Mouse (Mus musculus): ENCODE measurements at regions not wholly inside any gene's neighbourhood (a gene's known extent, or its start where the extent isn't known, plus 50 kb on each side); places are given as distances from the start of the nearest gene placed in this dataset.
"Not testable (repeated sequence)": the region's sequence is repeated elsewhere in the genome, so short reads cannot be mapped to it uniquely, and the experiment has no call there.

- 86% methylated on average over 3 of the region's 3 CpGs for WGBS
- no peak for DNase-seq (ENCODE audit: low spot score, missing footprints)
- no peak overlapping the region for H3K4me3 ChIP-seq (ENCODE audit: low read depth, low read length)
- H3K9ac ChIP-seq (ENCODE audit: low read length) = no peak overlapping the region
- H3K4me1 ChIP-seq (ENCODE audit: control insufficient read depth, insufficient read depth, low read length) = peaks cover 3% of the 10 kb centered on the region; the same call in 1 of the 2 replicates
- H3K36me3 ChIP-seq (ENCODE audit: control insufficient read depth, insufficient read depth, low read length) = no peaks in the 10 kb centered on the region
- no peak overlapping the region for H3K27ac ChIP-seq (ENCODE audit: low read depth, low read length)
- H3K4me2 ChIP-seq = no peak overlapping the region
- H3K9me3 ChIP-seq (ENCODE audit: control insufficient read depth, low read length) = no peaks in the 10 kb centered on the region
- no peaks in the 10 kb centered on the region for H3K27me3 ChIP-seq (ENCODE audit: control insufficient read depth, insufficient read depth, low read length)
- ATAC-seq (ENCODE audit: low FRiP score) = no peak
These were observed 137.0 kb upstream of the Ube2e1 start for GRCm38 (mm10) chr14:18468611-18469010.

- H3K9me3 ChIP-seq (ENCODE audit: control insufficient read depth, low read length); H3K27ac ChIP-seq (ENCODE audit: low read depth, low read length); ATAC-seq (ENCODE audit: low FRiP score); DNase-seq (ENCODE audit: low spot score, missing footprints); H3K36me3 ChIP-seq (ENCODE audit: control insufficient read depth, insufficient read depth, low read length); H3K9ac ChIP-seq (ENCODE audit: low read length); H3K27me3 ChIP-seq (ENCODE audit: control insufficient read depth, insufficient read depth, low read length); H3K4me1 ChIP-seq (ENCODE audit: control insufficient read depth, insufficient read depth, low read length); H3K4me3 ChIP-seq (ENCODE audit: low read depth, low read length); H3K4me2 ChIP-seq: not testable (repeated sequence)
- WGBS = 40% methylated on average over 4 of the region's 4 CpGs
These were observed 135.2 kb upstream of the Ube2e1 start for GRCm38 (mm10) chr14:18466864-18467263.

DNA sequence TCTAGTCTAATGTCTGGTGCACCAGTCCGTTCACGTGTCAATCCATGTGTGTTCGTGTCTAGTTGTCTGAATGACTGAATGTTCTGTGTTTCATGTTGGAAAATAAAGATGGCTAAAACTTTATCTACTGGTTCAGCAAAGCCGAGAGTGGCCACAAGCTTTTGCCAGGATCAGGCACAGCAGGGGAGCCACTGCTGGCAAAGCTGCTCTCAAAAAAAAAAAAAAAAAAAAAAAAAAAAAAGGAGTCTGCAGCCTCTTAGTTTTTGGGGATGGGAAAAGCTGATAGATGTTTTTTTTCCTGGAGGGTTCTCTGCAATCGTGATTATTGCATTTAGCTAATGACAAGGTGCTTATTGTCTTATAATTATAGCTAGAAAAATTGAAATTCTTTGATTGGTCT lies 132.5 kb upstream of the Ube2e1 start:
- H3K27me3 ChIP-seq (ENCODE audit: control insufficient read depth, insufficient read depth, low read length); ATAC-seq (ENCODE audit: low FRiP score); H3K4me3 ChIP-seq (ENCODE audit: low read depth, low read length); H3K36me3 ChIP-seq (ENCODE audit: control insufficient read depth, insufficient read depth, low read length); DNase-seq (ENCODE audit: low spot score, missing footprints); H3K4me2 ChIP-seq; H3K9me3 ChIP-seq (ENCODE audit: control insufficient read depth, low read length); H3K4me1 ChIP-seq (ENCODE audit: control insufficient read depth, insufficient read depth, low read length); H3K9ac ChIP-seq (ENCODE audit: low read length); H3K27ac ChIP-seq (ENCODE audit: low read depth, low read length): not testable (repeated sequence)
- WGBS = 12% methylated on average over 5 of the region's 5 CpGs

GRCm38 (mm10) chr14:18463230-18463873 lies 131.7 kb upstream of the Ube2e1 start:
- Histone ChIP-seq H3K4me1 (ENCODE audit: control insufficient read depth, insufficient read depth, low read length) (peaks cover 3% of the 10 kb centered on the region; the same call in 1 of the 2 replicates), H3K9me3 (ENCODE audit: control insufficient read depth, low read length) (no peaks in the 10 kb centered on the region), H3K27me3 (ENCODE audit: control insufficient read depth, insufficient read depth, low read length) (no peaks in the 10 kb centered on the region; the same call in 1 of the 2 replicates), H3K4me2 (no peak overlapping the region), H3K36me3 (ENCODE audit: control insufficient read depth, insufficient read depth, low read length) (no peaks in the 10 kb centered on the region), H3K4me3 (ENCODE audit: low read depth, low read length) (no peak overlapping the region), H3K9ac (ENCODE audit: low read length) (no peak overlapping the region), H3K27ac (ENCODE audit: low read depth, low read length) (no peak overlapping the region)
- WGBS = 32% methylated on average over 14 of the region's 14 CpGs
- no peak for DNase-seq (ENCODE audit: low spot score, missing footprints)
- ATAC-seq (ENCODE audit: low FRiP score) = no peak

DNA sequence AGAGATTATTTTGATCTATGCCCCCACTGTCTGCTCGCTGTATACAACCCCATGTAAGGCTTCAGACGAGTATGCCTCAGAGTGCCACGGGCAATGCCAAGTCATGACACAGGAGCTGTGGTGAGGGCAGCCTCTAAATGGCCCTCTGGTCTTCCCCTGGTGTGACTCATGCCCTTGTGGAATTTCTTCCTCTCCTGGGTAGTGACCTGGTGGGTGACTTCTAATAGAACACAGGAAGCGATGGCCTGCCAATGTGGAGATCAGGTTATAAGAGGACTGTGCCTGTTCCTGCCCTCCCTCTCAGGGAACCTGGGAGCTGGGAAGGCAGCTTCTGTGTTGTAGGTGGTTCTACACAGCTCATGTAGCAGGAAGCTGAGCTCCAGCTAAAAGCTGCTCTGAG lies 130.7 kb upstream of the Ube2e1 start:
- Histone ChIP-seq H3K27me3 (ENCODE audit: control insufficient read depth, insufficient read depth, low read length) (no peaks in the 10 kb centered on the region; the same call in 1 of the 2 replicates), H3K27ac (ENCODE audit: low read depth, low read length) (no peak overlapping the region), H3K36me3 (ENCODE audit: control insufficient read depth, insufficient read depth, low read length) (no peaks in the 10 kb centered on the region), H3K9ac (ENCODE audit: low read length) (no peak overlapping the region), H3K4me2 (no peak overlapping the region), H3K4me1 (ENCODE audit: control insufficient read depth, insufficient read depth, low read length) (no peaks in the 10 kb centered on the region), H3K4me3 (ENCODE audit: low read depth, low read length) (no peak overlapping the region), H3K9me3 (ENCODE audit: control insufficient read depth, low read length) (no peaks in the 10 kb centered on the region)
- WGBS = 86% methylated on average over 4 of the region's 4 CpGs
- DNase-seq (ENCODE audit: low spot score, missing footprints) (no peak), ATAC-seq (ENCODE audit: low FRiP score) (no peak)

GRCm38 (mm10) chr14:18448666-18449065 lies 117.0 kb upstream of the Ube2e1 start:
- no peak for DNase-seq (ENCODE audit: low spot score, missing footprints)
- H3K36me3 ChIP-seq (ENCODE audit: control insufficient read depth, insufficient read depth, low read length) = no peaks in the 10 kb centered on the region
- H3K4me2 ChIP-seq = no peak overlapping the region
- 82% methylated on average over 1 of the region's 1 CpGs for WGBS
- no peaks in the 10 kb centered on the region for H3K27me3 ChIP-seq (ENCODE audit: control insufficient read depth, insufficient read depth, low read length)
- H3K9me3 ChIP-seq (ENCODE audit: control insufficient read depth, low read length) = no peaks in the 10 kb centered on the region
- no peak for ATAC-seq (ENCODE audit: low FRiP score)
- H3K4me3 ChIP-seq (ENCODE audit: low read depth, low read length) = no peak overlapping the region
- no peak overlapping the region for H3K27ac ChIP-seq (ENCODE audit: low read depth, low read length)
- H3K4me1 ChIP-seq (ENCODE audit: control insufficient read depth, insufficient read depth, low read length) = no peaks in the 10 kb centered on the region
- no peak overlapping the region for H3K9ac ChIP-seq (ENCODE audit: low read length)

GRCm38 (mm10) chr14:18444492-18444891 lies 112.8 kb upstream of the Ube2e1 start:
- no peaks in the 10 kb centered on the region for H3K36me3 ChIP-seq (ENCODE audit: control insufficient read depth, insufficient read depth, low read length)
- H3K27me3 ChIP-seq (ENCODE audit: control insufficient read depth, insufficient read depth, low read length) = no peaks in the 10 kb centered on the region
- H3K4me3 ChIP-seq (ENCODE audit: low read depth, low read length) = no peak overlapping the region
- DNase-seq (ENCODE audit: low spot score, missing footprints) (no peak), ATAC-seq (ENCODE audit: low FRiP score) (no peak)
- WGBS = 62% methylated on average over 1 of the region's 1 CpGs
- no peak overlapping the region for H3K4me2 ChIP-seq
- H3K9me3 ChIP-seq (ENCODE audit: control insufficient read depth, low read length) = no peaks in the 10 kb centered on the region
- H3K27ac ChIP-seq (ENCODE audit: low read depth, low read length) = no peak overlapping the region
- H3K4me1 ChIP-seq (ENCODE audit: control insufficient read depth, insufficient read depth, low read length) = no peaks in the 10 kb centered on the region
- H3K9ac ChIP-seq (ENCODE audit: low read length) = no peak overlapping the region

GRCm38 (mm10) chr14:18428968-18429367 lies 97.3 kb upstream of the Ube2e1 start:
- H3K27ac ChIP-seq (ENCODE audit: low read depth, low read length); H3K36me3 ChIP-seq (ENCODE audit: control insufficient read depth, insufficient read depth, low read length); H3K4me1 ChIP-seq (ENCODE audit: control insufficient read depth, insufficient read depth, low read length); ATAC-seq (ENCODE audit: low FRiP score); H3K4me2 ChIP-seq; DNase-seq (ENCODE audit: low spot score, missing footprints); H3K4me3 ChIP-seq (ENCODE audit: low read depth, low read length); H3K9ac ChIP-seq (ENCODE audit: low read length); H3K9me3 ChIP-seq (ENCODE audit: control insufficient read depth, low read length); H3K27me3 ChIP-seq (ENCODE audit: control insufficient read depth, insufficient read depth, low read length): not testable (repeated sequence)
- 25% methylated on average over 4 of the region's 4 CpGs for WGBS

DNA sequence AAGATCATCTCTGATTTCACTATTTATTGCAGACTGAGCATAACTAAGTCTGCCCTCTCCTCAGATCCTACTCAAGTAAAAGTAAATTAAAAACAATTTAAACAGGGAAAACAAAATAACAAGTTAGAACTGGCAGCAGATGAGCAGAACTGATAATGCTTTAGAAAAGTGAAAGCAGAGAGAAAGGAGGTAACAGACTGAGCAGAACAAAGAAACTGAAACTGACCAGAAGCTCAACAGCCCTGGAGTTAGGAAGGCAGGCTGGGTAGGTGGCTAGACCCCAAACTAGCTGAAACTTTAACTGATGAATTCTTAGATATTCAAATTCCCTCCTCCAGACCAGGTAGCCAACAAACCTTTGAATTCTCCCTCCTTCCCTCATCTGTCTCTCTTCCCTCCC lies 94.2 kb upstream of the Ube2e1 start:
- H3K27ac ChIP-seq (ENCODE audit: low read depth, low read length) = no peak overlapping the region
- H3K4me1 ChIP-seq (ENCODE audit: control insufficient read depth, insufficient read depth, low read length) = no peaks in the 10 kb centered on the region
- H3K4me3 ChIP-seq (ENCODE audit: low read depth, low read length) = no peak overlapping the region
- no peaks in the 10 kb centered on the region for H3K36me3 ChIP-seq (ENCODE audit: control insufficient read depth, insufficient read depth, low read length)
- no peaks in the 10 kb centered on the region for H3K27me3 ChIP-seq (ENCODE audit: control insufficient read depth, insufficient read depth, low read length)
- no peak for DNase-seq (ENCODE audit: low spot score, missing footprints)
- no peaks in the 10 kb centered on the region for H3K9me3 ChIP-seq (ENCODE audit: control insufficient read depth, low read length)
- no peak for ATAC-seq (ENCODE audit: low FRiP score)
- no peak overlapping the region for H3K9ac ChIP-seq (ENCODE audit: low read length)
- no peak overlapping the region for H3K4me2 ChIP-seq
